Mouse (Mus musculus): ENCODE data around the gene Med13l. TPM values are rescaled to one million over a fixed set of nuclear protein-coding genes. Genes with fewer than 3 reads are reported as not detected.

Med13l gene
- polyA plus RNA-seq, 1 experiment = 42.8 TPM

DNA sequence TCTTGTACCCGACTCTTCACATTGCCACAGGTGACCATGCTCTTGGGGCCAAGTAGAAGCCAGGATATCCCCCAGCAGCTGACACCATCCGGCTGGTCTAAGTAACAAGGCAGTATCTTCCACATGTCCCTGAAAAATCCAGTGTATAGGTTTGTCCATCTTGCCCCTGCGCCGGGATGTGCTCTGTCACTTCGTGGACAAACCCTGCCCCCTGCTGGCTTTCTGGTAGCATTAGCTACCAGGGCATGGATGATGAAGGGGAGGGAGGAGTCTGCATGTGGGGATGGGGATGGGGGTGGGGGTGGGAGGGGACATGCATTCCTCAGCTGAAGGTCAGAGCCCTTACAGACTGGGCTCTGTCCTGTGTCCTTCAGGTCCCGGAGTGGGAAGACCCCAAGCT lies 253.6 kb downstream of the Med13l start:
- TF ChIP-seq CTCF (IDR thresholded peaks at IDR 0.05; ENCODE audit: borderline replicate concordance, control insufficient read depth, extremely low read depth, insufficient read depth, low read length, poor library complexity) = no peak
- TF ChIP-seq POLR2A (IDR thresholded peaks at IDR 0.05; ENCODE audit: control insufficient read depth, extremely low read depth, insufficient read depth, low read length, poor library complexity) = no peak
- no peaks in the 10 kb centered on the region for H3K36me3 ChIP-seq (ENCODE audit: control insufficient read depth, insufficient read depth, low read length)
- no peaks in the 10 kb centered on the region for H3K4me1 ChIP-seq (replicated peaks; ENCODE audit: control insufficient read depth, insufficient read depth, low read length)
- DNase-seq = peak; percentile 8
- no peaks in the 10 kb centered on the region for H3K27me3 ChIP-seq (ENCODE audit: control insufficient read depth, insufficient read depth, low read length)
- H3K27ac ChIP-seq (ENCODE audit: control insufficient read depth, insufficient read depth, low read length) = no peak overlapping the region
- no peak overlapping the region for H3K4me3 ChIP-seq (ENCODE audit: control insufficient read depth, insufficient read depth, low read length)
- WGBS = 48% methylated on average over 6 of the region's 6 CpGs
